Mouse (Mus musculus) adrenal gland, adult (tissue): ENCODE measurements around the gene Fkbp1b.
A peak's percentile ranks its signal among the peaks of the same experiment; 100 is the strongest.
"Not testable (repeated sequence)": the region's sequence is repeated elsewhere in the genome, so short reads cannot be mapped to it uniquely, and the experiment has no call there.

Experiments
- DNase-seq, 2 experiments: peaks; one replicate each; pipeline ENCODE4 v3.0.0; 2022 to 2023; ENCODE audit warnings: low spot score in 1 of 2; ENCODE audit not compliant: inconsistent age in 2 of 2

Fkbp1b gene

GRCm38 (mm10) chr12:4841392-4841887, at the start of gene Fkbp1b:
TSS of gene Fkbp1b (minus strand) at chr12:4841591.
- DNase-seq: peak; percentile 60 to 78

DNA sequence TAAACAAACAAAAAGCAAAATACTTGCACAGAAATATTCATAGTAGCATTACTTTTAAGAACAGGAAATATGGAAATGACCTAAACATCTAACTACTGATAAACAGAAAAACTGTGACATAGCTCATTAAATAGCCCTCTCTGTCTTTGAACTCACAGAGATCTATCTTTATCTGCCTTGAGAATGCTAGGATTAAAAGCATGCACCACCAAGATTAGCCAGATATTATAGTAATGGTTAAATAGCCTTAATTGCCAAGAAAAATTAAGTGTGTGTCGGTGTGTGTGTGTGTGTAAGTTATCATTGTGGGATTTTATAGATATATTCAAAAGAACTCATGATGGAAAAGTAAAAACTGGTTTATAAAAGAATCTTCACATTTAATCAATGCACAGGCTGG, 48.5 kb upstream of the Fkbp1b start:
- no peak for DNase-seq

GRCm38 (mm10) chr12:4889251-4889650, 47.9 kb upstream of the Fkbp1b start:
- no peak for DNase-seq

- no peak for DNase-seq
Measured at GRCm38 (mm10) chr12:4888739-4889138, 47.3 kb upstream of the Fkbp1b start.

- not testable (repeated sequence) for DNase-seq
Measured at GRCm38 (mm10) chr12:4886581-4886980, 45.2 kb upstream of the Fkbp1b start.

DNA sequence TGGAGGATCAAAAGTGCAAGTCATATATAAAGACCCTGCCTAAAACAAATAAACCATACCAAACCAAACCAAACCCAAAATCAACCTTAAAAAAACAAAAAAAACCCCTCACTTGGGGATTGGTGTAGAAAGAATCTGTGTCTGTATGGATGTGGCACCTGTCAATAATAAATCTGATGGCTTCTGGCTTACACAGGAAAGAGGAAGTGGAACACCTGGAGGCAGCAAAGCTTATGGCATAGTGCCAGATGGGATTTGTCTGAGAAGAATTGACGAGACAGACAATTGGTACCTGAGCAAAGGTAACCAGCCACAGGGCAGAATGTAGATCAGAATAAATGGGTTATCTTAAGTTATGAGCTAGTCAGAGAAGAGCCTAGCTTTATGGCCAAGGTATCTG, 43.7 kb upstream of the Fkbp1b start:
- DNase-seq: no peak

- no peak for DNase-seq
Measured at GRCm38 (mm10) chr12:4882086-4882485, 40.7 kb upstream of the Fkbp1b start.

GRCm38 (mm10) chr12:4879048-4879447, 37.7 kb upstream of the Fkbp1b start:
- DNase-seq: no peak

DNA sequence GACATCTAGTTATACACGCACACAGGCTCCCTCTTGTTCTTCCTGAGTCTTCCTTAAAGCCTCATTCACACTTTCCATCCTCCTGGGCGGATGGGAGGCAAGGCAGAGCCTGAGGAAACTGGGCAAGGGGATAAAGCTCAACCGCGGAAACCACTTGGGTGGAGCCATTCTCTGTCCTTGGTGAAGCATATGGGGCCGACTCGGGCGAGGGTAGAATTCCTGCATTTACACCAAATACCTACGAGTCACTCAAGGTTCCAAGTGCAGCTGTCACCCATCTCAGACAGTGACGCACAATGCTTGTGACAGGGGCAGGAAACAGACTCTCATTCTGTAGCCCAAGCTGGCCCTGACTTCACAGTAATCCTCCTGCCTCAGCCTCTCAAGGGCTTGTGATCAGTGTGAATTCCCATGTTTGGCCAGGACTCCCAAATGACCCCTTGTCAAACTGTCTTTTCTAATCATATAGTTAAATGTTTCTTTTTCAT, 36.9 kb upstream of the Fkbp1b start:
- no peak for DNase-seq

DNA sequence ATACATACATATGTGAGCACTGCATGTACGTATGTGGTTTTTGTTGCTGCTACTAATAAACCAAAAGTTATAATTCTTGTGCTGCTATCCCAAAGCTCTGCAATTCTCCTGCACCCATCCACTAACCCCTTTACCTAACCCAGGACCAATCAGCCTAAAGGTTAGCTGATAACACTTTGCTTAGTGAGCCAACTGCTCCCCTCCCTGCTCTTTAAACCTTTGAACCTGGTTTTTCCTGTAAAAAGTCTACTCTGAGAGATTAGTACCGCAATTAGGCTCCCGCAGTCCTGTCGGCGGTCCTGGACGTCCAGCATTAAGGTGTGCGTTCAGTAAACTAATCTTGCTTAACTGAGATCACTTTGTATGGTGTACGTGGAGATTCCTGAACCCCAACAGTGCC, 34.2 kb upstream of the Fkbp1b start:
- no peak for DNase-seq

- DNase-seq: peak; percentile 76 to 89
Measured at GRCm38 (mm10) chr12:4874161-4874927, 33.0 kb upstream of the Fkbp1b start, which contains the start of gene Mfsd2b. TSS of gene Mfsd2b (minus strand) at chr12:4874359.

- no peak for DNase-seq
Measured at GRCm38 (mm10) chr12:4873531-4873930, 32.1 kb upstream of the Fkbp1b start.

GRCm38 (mm10) chr12:4872983-4873477, 31.6 kb upstream of the Fkbp1b start:
- no peak for DNase-seq

DNA sequence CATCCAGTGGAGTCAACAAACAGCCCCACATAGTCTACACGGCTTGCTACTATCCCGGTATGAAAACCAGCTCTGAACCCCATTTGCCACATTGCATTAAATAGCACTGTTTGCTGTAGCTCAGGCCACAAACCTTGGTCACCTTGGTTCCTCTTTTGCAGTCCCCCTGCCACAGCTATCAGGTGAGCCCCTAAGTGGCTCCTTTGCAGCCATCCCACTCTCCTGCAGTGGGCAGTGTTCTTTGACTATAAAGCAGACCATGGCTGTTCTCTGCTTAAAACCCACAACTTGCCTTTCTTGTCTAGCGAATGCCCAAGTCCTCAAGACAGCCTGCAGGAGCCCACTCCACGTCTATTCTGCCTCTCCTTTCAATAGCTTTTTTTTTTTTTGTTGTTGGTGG, 30.9 kb upstream of the Fkbp1b start:
- DNase-seq: no peak

DNA sequence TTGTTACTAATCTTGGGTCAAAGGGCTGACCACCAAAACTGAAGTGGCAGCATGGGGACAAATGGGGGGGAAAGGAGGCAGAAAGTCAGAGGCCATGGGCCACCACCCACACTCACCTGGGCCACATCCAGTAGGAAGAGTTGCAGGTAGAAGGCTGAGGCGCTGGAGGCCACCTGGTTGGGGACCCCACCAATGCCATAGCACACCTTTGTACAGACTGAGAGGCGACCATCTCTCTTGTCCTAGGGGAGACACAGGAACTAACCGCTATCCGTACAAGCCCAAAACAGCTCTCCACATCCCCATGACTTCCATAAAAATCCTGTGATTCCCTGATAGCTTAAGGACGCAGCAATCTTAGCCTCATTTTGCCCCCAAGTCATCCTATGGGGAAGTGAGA, 29.9 kb upstream of the Fkbp1b start:
- no peak for DNase-seq

DNA sequence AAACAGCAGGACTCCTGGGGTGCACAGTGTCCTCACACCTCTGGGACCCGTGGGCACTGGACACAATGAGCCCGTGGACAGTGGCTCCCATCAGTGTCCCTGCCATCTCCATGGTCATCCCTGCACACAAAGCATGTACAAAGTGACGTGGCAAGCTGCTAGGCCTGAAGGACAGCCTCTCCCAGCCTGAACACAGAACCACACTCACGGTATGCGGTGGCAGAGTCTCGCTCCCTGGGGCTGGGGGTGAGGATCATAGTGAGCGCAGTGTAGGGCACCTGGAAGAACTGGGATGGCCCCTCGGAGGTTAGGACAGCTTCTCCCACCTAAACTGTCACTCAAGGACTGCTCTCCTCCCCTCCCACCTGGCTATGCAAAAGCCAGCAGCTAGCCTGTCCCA, 27.5 kb upstream of the Fkbp1b start:
- no peak for DNase-seq

DNA sequence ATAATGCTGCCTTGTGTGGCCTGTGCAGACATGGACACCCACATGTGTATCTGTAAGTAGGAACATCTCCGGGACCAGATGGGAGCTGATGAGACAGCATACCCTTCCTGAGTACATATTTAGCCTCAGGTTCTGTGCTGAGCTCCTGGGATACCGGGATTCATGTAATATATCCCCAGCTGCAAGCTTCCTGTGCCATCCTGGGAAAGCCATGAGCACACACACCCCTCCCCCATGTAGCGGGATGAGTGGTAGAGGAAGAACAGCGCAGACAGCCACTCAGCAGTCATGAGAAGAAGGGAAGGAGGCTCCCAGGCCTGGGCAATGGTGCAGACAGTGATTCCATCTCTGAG, 22.9 kb upstream of the Fkbp1b start:
- no peak for DNase-seq

GRCm38 (mm10) chr12:4863654-4864337, 22.4 kb upstream of the Fkbp1b start:
- peak in 1 of 2 experiments; percentile 35 for DNase-seq

DNA sequence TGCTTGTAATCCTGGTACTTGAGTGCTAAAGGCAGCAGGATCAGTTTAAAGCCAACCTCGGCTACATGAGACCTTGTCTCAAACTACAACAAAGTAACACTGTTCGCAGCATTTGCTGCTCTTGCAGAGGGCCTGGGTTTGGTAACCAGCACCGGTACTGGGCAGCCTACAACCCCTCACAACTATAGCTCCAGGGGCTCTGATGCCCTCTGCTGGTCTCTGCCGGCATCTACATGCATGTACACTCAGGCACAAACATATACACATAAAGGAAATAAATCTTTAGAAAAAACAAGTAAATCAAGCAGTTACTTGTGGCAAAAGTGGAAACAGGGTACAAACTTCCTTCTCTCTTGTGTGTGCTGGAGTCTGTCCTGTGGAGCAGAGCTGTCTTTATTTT, 21.3 kb upstream of the Fkbp1b start:
- DNase-seq: no peak

DNA sequence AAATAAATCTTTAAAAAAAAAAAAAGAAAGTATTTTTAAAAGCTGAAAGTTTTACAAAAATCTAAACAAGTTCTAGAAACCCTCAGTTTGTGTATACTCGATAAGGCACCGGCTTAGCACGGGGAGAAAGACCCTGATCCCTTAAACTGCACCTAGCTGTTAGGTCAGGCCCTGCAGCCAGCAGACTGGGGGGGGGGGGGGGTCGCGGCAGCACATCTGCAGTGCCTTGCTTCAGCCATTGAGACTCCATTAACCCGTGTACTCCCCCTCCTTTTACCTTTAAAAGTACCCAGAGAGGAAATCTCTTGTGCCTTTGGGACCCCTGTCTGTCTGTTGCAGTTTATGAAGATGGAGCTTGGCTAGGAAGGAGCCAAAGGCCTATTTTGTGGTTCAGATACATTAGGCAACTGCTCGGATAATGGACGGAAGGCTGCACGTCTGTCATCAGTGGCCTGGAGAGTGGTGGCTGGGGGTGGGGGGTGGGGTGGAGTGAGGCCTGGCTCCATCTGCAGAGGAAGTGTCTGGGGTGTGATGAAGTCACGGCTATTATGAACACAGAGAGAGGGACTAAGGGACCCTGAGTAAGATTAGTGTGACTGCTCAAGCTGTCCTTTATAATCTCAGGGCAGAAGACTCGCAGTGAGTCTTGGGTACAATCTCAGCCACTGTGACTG, 18.0 kb upstream of the Fkbp1b start:
- DNase-seq: no peak

DNA sequence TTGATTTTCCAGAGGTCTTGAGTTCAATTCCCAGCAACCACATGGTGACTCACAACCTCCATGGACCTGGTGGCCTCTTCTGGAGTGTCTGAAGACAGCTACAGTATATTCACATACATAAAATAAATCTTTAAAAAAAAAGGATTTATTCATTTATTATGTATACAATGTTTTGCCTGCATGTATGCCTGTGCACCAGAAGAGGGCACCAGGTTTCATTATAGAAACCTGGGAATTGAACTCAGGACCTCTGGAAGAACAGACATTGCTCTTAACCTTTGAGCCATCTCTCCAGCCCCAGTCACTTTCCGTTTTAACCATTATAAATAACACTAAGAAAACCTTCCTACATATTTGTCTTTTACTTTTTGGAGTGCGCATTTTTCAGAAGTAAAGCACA, 15.4 kb upstream of the Fkbp1b start:
- no peak for DNase-seq

- peak in 1 of 2 experiments; percentile 55 for DNase-seq
Measured at GRCm38 (mm10) chr12:4856160-4856559, 14.8 kb upstream of the Fkbp1b start.
